Mouse (Mus musculus) left cerebral cortex, postnatal 10 days (tissue): ENCODE results near the gene Lrmda. TPM values are rescaled to one million over a fixed set of nuclear protein-coding genes. Genes with fewer than 3 reads are reported as not detected.

Experiments used
- DNase-seq, 2 experiments: peaks; one replicate each; pipeline ENCODE4 v3.0.0; 2021 to 2022; ENCODE audit warnings: low spot score in 2 of 2, mixed read lengths in 1 of 2; ENCODE audit errors: extremely low spot score in 1 of 2
- intact Hi-C: fragments of 180-260 bp; cut with DNase I; formaldehyde crosslinking; loops from one replicate; pipeline ENCODE4 v1.15.1; 2025
- total RNA-seq, 2 experiments: library from RNA; stranded (reverse); gene quantifications; 2 replicates each; pipeline ENCODE4 v1.2.3; 2021

Lrmda gene
- total RNA-seq, 2 experiments from 2014 or later, result 1.1 TPM; not detected in 1

DNA sequence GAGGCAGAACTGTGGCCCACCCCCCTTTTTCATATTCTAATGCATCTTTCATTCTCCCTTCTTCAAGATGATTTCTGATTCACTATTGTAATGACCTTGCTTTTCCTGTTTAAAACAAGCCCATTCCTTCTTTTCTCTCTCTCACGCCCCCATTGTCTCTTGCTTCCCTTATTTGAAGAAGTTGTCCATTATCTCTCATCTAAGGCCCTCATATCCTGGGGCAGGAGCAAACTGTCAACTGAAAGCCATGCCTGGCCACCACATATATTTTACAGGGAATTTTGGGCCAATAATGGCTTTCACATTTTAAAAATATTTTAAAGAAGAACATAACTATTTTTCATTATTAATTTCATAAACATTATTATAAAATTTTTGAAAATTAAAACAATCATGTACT lies 391.3 kb downstream of the Lrmda start:
- intact Hi-C loops, result loop anchor here (10.0 kb wide), 1 partner anchor 64 kb away; no protein-coding TSS in a partner anchor
- no peak for DNase-seq

DNA sequence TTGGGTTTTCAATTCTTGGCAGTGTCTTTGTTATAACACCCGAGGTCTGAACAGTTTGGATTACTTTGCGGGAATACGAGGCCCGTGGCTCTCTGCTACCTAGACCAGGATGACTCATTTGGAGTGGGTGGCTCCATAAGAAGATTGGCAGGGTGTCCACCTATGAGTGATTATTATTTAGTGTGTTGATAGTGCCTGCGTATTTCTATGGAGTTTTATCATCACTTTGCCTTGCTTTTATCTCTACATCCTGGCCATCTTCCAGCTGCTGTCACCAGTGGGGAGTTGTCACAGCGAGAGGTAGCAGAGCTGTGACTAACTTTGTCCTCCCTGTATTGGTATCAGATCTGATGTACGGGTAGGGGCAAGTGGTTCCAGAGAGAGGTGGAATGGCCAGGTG lies 393.7 kb downstream of the Lrmda start:
- no peak for DNase-seq
- intact Hi-C loops, result loop anchor here (10.0 kb wide), 1 partner anchor 62 kb away; no protein-coding TSS in a partner anchor

DNA sequence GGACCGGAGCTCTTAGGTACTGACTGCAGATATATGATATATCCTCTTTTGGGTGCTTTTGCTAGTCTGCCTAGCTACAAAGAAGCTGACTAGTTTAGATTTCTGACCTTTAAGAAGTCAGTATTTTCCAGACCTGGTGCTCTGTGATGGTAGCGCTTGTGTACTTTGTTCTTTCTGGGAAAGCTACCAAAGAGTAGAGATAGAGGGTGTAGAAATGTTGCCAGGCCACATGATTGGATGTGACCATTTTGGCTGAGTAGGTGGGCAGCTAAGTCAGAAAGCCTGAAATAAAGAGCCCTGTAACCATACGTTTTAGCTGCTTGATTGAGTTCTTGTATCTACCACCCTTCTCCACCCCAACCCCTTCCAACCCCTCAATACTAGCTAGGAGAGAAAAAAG lies 398.2 kb downstream of the Lrmda start:
- DNase-seq, result no peak
- intact Hi-C loops, result loop anchor here (10.0 kb wide), 1 partner anchor 57 kb away; no protein-coding TSS in a partner anchor

DNA sequence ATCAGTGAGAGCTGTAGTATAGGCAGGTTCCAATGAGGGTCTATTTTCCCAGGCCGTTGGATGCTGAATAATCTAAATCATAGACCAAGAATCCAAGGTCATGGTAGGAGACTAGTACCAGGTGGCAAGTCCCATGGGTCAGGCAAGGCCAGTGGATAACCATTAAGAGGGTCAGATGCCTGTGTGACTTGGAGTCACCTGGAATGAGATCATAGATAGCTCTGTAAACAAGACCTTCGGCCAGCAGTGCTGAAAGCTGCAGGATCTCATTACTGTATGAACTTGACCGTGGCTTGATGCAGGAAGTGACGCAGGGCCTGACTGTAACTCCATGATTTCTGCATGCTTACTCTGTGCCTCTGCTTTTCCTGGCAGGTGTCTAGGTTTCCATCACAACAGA lies 402.2 kb downstream of the Lrmda start:
- intact Hi-C loops, result no loop called here
- no peak for DNase-seq

DNA sequence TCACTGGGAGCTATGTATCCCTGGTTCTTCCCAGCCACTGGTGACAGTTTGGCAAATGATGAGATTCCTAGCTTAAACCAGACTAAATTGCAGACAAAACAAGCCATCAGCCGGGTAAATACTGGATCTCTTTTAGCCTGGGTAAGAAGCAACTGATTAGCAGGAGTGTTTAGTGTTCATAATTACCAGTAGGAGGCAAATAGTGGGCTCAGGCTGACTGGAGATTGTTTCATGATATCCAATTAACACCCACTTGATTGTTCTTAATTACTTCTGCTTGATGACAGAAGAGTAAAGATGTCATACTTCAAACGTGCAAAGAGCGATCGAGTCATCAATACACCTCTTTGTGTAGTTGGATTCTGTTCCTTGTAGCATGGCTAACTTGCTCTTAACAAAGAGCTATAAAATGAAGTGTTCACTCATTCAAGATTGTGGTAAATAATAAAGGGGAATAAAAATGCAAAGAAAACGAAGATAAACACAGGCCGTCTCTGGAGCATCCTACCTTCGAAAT lies 405.6 kb downstream of the Lrmda start:
- intact Hi-C loops, result no loop called here

DNA sequence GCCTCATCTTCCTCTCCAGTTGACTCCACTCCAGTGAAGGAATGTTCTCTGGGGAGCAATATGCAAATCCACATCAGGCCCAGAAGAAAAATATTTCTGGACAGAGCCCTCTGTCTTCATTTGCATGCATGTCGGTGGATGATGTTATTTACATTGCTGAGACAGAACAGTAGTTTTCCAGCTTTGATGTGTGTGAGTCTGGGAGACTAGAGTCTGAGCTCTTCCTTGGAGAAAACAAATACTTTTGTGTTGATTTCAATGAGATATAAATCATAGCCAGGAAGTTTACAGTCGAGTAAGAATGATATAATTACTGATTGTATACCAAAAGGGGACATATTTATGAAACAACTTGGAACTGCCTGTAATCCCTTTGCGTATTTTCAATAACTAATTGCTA lies 415.9 kb downstream of the Lrmda start:
- DNase-seq, result no peak
- intact Hi-C loops, result no loop called here

More for the DNA sequence above, 405.6 kb downstream of the Lrmda start:
- DNase-seq, result no peak

DNA sequence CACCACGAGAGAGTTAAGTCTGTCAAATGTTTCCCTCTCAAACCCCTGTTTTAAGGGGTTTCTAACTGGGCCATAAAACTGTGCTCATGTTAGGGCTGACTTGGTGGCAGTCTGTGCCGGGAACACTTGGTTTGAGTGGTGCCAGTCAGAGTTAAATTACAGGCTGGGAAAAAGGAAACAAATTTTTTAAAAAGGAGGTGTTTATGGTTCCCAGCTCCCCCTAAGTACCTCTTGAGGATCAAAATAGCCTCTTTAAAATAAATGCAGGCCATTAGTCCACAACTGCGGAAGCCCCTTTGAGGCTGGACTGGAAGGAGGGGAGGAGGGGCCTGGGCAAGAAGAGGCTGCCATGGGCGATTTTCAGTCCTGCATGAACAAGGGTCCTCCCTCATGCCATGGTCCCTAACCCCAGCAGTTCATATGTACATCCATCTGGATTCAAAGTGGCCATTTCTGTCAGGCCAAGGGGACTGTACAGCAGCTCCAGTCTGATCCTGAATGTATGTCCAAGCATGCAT lies 416.4 kb downstream of the Lrmda start:
- intact Hi-C loops, result no loop called here
- no peak for DNase-seq

DNA sequence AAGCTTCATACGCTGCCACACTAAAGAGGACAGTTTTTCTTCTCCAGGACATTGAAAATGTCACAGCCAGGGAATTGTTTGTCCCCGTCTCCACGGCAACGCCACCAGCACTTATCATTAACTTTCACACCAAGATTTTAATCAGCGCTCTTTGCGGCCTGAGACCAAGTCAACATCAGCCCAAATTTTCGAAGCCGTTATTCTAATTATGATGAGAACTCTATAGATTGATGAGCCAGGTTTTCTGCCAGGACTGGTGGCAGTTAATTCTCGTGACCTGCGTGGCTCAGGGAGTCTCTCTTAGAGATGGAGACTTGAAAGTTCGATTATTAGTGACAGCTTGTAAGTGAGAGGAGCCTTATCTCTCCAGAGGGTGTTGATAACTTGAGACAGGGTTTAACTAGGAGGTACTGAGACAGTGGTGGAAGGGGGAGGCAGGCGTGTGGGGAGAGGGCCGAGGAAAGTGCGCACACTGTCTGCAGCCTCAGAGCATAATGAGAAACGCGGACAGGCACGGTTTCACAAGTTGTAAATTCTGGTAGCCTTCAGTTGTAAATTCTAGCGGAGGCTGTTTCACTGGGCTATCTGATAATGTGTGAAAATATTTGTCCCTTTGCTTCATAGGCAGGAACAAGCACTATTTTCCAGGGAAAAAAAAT lies 421.0 kb downstream of the Lrmda start:
- no peak for DNase-seq
- intact Hi-C loops, result no loop called here

DNA sequence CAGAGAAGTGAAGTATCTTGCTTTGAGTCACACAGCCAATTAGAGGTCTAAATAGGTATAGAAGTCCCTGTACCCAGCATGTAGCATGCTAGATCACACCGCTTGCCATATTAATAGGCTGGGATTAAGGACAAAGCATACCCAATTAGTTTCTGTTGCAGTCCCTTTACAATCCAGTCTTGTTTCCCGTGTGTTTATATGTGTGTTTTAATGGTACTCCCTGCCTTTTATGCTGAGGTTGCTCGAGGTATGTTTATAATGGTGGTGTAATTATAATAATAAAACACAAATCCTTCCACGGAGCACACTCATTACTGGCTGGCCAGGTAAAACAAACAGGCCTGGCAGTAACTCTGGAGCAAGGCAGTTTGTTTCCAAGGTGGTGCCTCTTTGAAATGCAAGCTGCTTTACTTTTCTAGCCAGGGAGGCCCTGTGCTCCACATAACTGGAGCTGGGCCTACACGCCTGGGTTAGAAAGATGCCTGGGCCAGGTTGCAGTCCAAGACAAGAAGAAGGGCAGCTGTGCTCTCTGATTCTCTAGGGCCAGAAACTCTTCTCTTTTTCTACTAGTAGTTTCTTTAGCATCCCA lies 422.4 kb downstream of the Lrmda start:
- intact Hi-C loops, result no loop called here
- no peak for DNase-seq

DNA sequence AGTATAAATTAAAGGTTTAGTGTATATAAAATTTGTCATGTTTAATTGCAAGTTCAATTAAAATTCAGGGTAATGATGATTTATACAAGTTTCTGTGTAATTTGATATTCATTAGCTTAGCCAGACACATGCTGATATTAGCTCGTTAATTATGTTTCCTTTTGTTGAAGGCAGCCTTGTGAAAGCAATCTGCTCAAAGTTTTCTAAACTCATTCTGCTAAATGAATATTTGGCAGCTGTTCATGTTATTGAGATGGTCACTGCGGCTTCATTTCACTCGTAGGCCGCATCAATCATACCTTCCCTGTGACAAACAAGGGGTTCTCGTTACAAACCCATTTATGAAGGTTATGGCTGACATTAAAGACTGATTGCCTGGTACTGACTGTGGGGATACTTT lies 423.2 kb downstream of the Lrmda start:
- intact Hi-C loops, result no loop called here
- no peak for DNase-seq

DNA sequence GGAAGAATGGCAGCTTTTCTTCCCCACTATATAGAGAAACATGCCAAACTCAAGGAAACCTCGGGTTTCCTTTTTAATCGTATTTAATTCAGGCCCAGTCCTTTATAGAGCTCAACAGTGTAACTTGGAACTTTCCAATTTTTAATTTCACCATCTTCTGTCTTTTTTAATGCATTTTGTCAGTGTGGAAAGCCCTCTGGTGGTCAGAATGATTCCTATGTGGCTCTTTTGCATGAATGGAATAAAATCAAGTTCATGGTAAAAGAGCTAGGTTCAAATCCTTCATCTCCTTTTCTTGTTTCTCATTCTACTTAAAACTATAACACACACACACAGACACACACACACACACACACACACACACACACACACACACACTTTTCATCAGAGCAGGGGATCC lies 425.0 kb downstream of the Lrmda start:
- intact Hi-C loops, result no loop called here
- no peak for DNase-seq

DNA sequence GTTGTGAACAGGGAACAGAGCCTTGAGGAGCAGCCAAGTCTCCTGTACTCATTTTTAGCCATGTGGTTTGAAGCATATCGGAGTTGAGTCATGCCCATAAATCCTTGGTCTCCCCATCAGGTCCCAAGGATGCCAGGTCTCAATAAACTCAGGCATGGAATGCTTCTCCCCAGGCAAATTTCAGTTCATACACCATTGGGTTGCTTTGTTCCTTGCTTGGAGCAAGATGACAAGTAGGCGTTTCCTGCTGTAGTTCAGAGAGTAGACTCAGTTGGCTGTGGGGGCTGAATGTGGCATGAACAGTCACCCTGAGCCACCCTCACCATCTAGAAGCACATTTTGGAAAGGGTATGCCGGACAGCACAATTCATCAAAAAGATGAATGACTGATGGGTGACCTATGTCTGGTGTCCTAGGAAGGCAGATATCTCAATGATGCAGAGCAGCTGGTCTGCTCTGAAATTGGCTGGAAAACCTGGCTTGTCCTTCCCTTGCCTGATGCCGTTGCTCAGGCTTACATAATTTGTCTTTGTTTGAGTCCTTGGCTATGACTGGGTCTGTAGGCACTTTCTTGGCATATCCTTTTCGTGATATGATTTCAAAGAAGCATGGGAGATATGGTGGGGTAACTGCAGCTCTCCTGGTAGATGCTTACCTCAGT lies 425.8 kb downstream of the Lrmda start:
- DNase-seq, result no peak
- intact Hi-C loops, result no loop called here

DNA sequence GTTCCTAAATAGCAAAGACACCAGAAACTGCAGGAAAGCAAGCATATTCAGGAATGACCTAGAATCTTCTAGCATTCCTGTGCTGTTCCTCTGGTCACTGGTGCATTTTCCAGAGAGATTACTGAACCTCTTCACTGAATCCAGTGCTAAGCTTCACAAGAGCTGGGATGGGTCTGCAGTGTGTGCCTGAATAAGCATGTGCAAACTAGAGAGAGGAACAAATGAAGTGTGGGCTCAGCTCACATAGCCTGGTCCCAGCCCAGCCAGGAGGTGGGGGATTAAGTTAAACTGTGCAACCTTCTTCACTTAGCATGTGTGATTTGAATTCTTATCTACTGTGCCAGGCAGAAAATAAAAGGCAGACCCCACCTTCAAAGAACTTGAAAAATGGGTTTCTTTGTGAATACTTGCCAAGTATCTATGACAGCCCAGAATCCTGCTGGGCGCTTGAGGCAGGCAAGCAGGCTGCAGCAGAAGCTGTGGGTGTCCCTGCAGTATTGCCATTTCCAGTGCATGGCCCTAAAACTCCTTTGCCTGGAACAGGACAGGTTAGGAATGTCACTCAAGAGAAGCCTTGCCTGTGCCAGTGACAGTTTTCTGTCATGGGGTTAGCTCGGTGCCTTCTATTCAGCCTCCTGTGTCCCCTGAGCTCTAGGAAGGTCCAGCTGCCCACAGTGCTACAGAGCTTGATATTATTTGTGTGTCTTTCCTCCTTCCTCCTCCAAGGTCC lies 426.5 kb downstream of the Lrmda start:
- DNase-seq, result no peak
- intact Hi-C loops, result no loop called here

DNA sequence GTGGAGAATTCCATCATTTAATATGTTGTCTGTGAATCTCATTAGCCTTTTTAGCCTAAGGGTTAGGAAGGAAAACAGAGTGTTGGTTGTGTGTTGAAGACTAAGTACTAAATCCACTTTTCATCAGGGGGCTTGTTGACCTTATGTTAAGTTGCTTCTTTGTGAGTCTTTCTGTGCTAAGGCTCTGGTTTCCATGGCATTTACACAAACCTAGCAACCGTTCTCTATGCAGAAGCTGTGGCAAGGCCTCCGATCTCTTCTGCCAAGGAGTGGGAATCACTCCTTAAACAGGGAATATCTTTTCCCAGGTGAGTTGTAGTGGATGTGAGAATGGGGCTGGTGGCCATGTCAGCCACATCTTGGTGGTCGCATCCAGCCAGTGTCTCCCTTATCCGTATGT lies 432.1 kb downstream of the Lrmda start:
- DNase-seq, result no peak
- intact Hi-C loops, result no loop called here

DNA sequence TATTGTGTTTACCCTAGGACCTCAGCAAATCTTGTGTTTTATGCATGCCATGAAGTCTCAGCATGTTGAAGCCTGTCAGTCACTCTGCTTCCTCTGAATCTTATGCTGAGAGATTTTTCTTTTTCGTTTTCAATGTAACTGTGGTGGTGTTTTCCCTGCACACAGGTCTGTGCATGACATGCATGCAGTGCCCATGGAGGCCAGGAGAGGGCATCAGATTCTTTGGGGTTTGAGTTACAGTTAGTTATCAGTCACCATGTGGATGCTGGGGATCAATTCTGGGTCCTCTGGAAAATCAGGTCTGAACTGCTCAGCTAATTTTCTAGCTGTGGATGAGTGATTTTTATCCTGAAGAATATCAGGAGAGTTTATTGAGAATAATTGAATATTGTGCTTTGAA lies 444.8 kb downstream of the Lrmda start:
- intact Hi-C loops, result no loop called here
- no peak for DNase-seq

DNA sequence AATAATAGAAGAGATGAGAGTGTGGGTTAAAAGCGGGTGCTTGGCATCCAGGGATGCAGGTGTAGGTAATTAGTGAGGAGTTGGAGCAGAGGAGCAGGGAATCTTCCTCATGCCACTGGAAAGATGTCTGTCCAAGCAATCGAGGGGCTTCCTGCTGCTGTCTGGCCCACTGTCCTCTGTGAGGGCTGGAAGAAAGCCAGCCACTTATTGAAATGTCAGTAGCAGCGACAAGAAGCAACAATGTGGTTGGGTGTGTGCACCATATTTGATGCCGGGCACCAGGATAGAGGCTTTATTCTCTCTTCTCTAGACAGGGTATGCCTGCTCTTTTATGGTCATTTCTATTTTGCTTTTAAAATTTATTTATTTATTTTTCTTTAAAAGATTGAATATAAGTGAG lies 451.5 kb downstream of the Lrmda start:
- intact Hi-C loops, result loop anchor here (10.0 kb wide), 1 partner anchor 56 kb away; no protein-coding TSS in a partner anchor
- no peak for DNase-seq

DNA sequence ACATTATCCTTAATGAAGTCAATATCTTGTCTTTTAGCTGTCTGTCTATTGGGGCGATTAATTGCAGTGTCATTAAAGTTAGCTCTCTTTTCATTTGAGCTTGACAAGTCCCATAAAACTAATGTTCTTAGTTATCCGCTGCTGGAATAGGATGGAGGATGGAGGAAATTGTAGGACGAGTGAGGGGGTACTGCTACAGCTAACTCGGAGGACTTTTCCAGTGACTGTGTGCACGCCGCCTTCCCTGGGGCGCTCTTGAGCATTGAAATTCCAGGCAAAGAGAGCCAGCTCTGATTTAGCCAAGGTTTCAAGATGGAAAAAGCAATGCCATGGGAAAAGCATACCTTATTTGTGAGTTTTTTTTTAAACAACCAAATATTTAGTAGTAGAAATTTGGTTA lies 453.9 kb downstream of the Lrmda start:
- intact Hi-C loops, result loop anchor here (10.0 kb wide), 1 partner anchor 59 kb away; no protein-coding TSS in a partner anchor
- DNase-seq, result no peak

DNA sequence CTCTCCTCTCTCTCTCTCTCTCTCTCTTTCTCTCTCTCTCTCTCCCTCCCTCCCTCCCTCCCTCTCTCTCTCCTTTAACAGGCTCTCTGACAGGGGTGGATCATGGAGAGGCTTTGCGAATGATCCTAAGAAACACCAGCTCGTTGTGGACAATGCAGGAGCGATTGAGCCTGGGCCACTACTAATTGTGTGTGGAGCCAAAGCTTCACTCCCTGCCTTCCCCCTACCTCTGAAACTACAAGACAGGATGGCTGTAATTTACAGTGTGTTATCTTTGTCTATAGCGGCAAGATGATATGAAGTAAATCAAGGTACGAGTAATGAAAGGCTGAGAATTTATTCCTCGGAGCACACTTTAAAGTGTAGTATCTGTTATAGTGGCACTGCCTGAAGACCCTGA lies 454.5 kb downstream of the Lrmda start:
- intact Hi-C loops, result loop anchor here (10.0 kb wide), 1 partner anchor 59 kb away; no protein-coding TSS in a partner anchor
- no peak for DNase-seq

DNA sequence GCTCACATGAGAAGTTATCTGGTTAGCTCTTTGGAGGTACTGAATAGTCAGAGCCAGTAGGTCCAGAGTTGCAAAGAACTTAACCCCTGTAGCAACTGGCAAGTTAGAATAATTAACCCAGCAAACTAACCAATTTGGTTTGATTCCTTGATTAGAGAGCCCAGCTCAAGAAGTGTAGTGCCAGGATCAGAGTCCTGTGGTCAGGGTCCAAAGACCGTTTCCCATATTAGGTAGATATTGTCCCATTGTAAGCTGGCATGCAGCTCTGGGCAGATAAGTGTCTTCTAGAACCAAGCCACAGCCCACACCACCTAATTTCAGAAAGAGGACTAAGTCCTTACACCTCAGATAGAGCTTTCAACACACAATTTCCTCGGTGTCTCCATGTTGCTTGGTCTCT lies 473.8 kb downstream of the Lrmda start:
- no peak for DNase-seq
- intact Hi-C loops, result no loop called here
